Mouse (Mus musculus) testis, adult 2 months (tissue): ENCODE results near the gene Mllt3. TPM values are rescaled to one million over a fixed set of nuclear protein-coding genes. Genes with fewer than 3 reads are reported as not detected.

Source experiments
- H3K27ac ChIP-seq: fragments of 200-500 bp; 2 replicates; pipeline ENCODE4 v1.5.1; 2012; ENCODE audit warnings: low read depth, low read length; ENCODE audit not compliant: control insufficient read depth, insufficient read depth
- H3K27me3 ChIP-seq: fragments of 200-500 bp; 2 replicates; pipeline ENCODE4 v1.6.1; 2012; ENCODE audit warnings: mild to moderate bottlenecking, low read length, moderate library complexity; ENCODE audit not compliant: control insufficient read depth, insufficient read depth
- H3K36me3 ChIP-seq: fragments of 200-500 bp; 2 replicates; pipeline ENCODE4 v1.6.1; 2012; ENCODE audit warnings: mild to moderate bottlenecking, low read length; ENCODE audit not compliant: control insufficient read depth, insufficient read depth
- H3K4me1 ChIP-seq: fragments of 200-500 bp; 2 replicates; pipeline ENCODE4 v1.6.1; 2012; ENCODE audit warnings: low read length; ENCODE audit not compliant: control insufficient read depth, insufficient read depth
- H3K4me3 ChIP-seq: fragments of 200-500 bp; 2 replicates; pipeline ENCODE4 v1.5.1; 2012; ENCODE audit warnings: low read depth, mild to moderate bottlenecking, low read length, moderate library complexity, mixed read lengths; ENCODE audit not compliant: control insufficient read depth
- CTCF ChIP-seq: fragments of 200-500 bp; IDR thresholded peaks from 2 replicates; pipeline ENCODE4 v1.5.1; 2012; ENCODE audit warnings: low read depth, mild to moderate bottlenecking, inconsistent platforms, low read length, moderate library complexity; ENCODE audit not compliant: control insufficient read depth, insufficient read depth, insufficient replicate concordance
- POLR2A ChIP-seq: fragments of 200-500 bp; IDR thresholded peaks from 2 replicates; pipeline ENCODE4 v1.6.1; 2012; ENCODE audit warnings: low read depth, mild to moderate bottlenecking, inconsistent platforms, low read length, moderate library complexity; ENCODE audit not compliant: control insufficient read depth
- polyA plus RNA-seq: library from polyadenylated mRNA; depleted of rRNA; stranded (reverse); fragments of >200 nt; gene quantifications from 2 replicates; pipeline ENCODE4 v1.2.3, GENCODE M21; 2012

The Mllt3 gene
- polyA plus RNA-seq, 1 experiment: 8.4 TPM

DNA sequence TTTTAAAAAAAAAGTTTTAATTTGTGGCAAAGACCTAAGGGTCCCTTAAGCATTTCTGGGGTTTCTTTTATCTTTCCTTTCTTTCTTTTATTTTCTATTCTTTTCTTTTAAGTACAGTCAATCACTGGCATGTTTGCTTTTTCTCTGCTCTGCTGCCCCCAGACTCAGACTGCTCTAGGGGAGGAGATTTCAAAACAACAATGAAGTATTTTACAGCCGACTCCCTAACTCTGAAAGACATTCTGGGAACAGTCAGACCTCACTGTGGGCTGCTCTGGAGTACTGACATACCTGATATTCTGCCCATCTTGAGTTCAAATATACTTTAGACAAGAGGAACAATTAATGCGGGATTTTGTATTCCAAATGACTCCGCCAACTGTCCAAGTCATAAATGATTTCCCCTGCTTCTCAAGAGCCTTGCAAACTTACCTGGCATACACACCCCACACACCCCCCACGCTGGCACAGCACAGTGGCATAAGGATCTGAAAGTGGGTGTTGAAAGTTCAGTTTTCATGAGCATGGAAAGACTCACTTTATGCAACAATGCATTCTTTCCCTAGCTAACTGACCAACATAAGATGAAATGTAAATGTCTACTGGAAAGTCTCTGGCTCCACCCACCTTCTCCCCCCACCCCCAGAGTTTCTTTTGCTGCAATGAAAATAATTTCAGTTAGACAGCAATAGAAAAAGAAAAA, 21.1 kb downstream of the Mllt3 start:
- Histone ChIP-seq H3K36me3 (no peaks in the 10 kb centered on the region), H3K4me3 (no peak overlapping the region), H3K27ac (no peak overlapping the region), H3K27me3 (no peaks in the 10 kb centered on the region), H3K4me1 (no peaks in the 10 kb centered on the region)
- TF ChIP-seq POLR2A: no peak
- TF ChIP-seq CTCF: no peak

GRCm38 (mm10) chr4:88010441-88010840, 22.7 kb downstream of the Mllt3 start:
- no peaks in the 10 kb centered on the region for H3K27me3 ChIP-seq

DNA sequence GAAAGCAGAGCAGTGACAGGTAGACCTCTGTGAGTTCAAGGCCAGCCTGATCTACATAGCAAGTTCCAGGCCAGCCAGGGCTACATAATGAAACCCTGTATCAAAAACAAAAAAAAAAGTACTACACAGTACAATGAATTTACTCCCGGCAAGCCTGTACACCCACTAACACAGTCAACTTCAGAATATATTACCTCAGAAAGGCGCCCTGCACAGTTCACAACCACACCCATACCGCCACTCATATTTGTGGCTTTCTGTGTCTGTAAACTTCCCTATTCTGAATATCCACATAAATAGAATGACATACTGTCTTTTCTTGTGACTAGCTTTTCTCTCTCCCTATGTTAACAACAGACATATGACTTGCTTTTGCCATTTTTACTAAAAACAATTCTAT, 27.4 kb downstream of the Mllt3 start:
- Histone ChIP-seq H3K27me3 (no peaks in the 10 kb centered on the region), H3K4me1 (no peaks in the 10 kb centered on the region), H3K27ac (no peak overlapping the region), H3K4me3 (no peak overlapping the region), H3K36me3 (no peaks in the 10 kb centered on the region)
- TF ChIP-seq POLR2A: no peak
- TF ChIP-seq CTCF: no peak

More at GRCm38 (mm10) chr4:88010441-88010840, 22.7 kb downstream of the Mllt3 start:
- Histone ChIP-seq H3K36me3 (no peaks in the 10 kb centered on the region), H3K4me3 (no peak overlapping the region), H3K4me1 (no peaks in the 10 kb centered on the region), H3K27ac (no peak overlapping the region)
- no peak for TF ChIP-seq CTCF
- TF ChIP-seq POLR2A: no peak

DNA sequence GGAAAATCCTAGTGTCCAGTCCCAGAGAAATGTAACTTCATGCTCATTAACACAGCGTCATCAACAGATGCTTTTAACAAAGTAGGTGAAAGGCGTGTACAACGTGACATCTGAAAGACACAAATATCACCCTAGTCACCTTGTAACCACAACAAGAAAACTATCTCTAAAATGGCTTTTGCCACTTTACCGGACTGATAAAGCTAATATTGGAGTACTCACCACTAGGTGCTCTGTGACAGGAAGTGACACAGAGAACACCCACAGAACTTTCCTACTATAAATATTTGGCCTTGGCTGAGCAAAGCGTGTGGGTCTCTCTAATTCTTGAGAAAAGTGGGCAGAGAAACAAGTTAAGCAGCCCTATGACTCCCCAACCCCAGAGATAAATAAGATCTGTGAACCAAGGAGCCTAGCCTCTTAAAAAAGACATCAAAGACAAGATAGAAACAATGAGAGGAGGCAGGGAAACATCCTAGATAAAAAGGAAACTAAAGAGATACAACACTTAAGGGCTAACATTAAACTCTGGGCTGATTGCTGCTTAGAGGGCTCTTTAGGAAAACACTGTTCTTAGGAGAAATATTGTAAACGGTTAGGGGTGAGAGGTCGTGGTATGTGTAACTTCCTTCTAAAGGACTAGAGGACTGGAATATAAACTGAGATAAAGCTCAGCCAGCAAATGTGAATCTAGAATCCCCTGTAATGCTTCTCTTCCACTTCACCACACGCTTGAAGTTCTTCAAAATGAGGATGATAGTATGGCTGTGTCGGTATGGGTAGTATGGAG, 29.8 kb downstream of the Mllt3 start:
- TF ChIP-seq POLR2A: no peak
- H3K27me3 ChIP-seq: no peaks in the 10 kb centered on the region
- H3K27ac ChIP-seq: no peak overlapping the region
- H3K4me3 ChIP-seq: no peak overlapping the region
- H3K4me1 ChIP-seq: no peaks in the 10 kb centered on the region
- H3K36me3 ChIP-seq: no peaks in the 10 kb centered on the region

- H3K27ac ChIP-seq: no peak overlapping the region
- no peaks in the 10 kb centered on the region for H3K36me3 ChIP-seq
- no peak overlapping the region for H3K4me3 ChIP-seq
- TF ChIP-seq POLR2A (no peak), CTCF (no peak)
- no peaks in the 10 kb centered on the region for H3K4me1 ChIP-seq
- H3K27me3 ChIP-seq: no peaks in the 10 kb centered on the region
These were observed 41.5 kb downstream of the Mllt3 start for GRCm38 (mm10) chr4:87991710-87992109.

DNA sequence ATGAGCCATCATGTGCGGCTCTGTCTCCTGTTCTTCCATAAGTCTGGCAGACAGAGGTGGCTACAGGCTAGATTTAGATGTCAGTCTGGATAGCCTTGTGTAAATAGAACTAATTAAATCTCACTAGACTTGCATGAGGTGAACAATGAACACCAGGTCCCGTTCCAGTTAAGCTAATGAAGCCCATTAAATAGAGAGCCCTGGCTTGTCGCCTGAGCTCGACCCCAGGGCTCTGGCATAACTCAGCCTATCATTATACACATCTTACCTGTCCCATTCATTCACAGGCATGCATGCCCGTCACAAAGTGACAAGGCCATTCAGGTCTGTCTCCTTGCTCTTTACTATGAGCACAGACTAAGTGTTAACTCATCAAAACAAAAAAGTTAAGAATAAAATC, 42.2 kb downstream of the Mllt3 start:
- Histone ChIP-seq H3K4me3 (no peak overlapping the region), H3K36me3 (no peaks in the 10 kb centered on the region), H3K27ac (no peak overlapping the region), H3K27me3 (no peaks in the 10 kb centered on the region), H3K4me1 (no peaks in the 10 kb centered on the region)
- no peak for TF ChIP-seq CTCF

GRCm38 (mm10) chr4:87985281-87985680, 47.9 kb downstream of the Mllt3 start:
- Histone ChIP-seq H3K27me3 (no peaks in the 10 kb centered on the region), H3K4me1 (0 out of 2 replicates have a peak, but pooled peaks cover 3% of the 10 kb centered on the region), H3K4me3 (no peak overlapping the region), H3K36me3 (no peaks in the 10 kb centered on the region), H3K27ac (no peak overlapping the region)
- TF ChIP-seq POLR2A: no peak
- no peak for TF ChIP-seq CTCF
